Mouse (Mus musculus): ENCODE data around the gene Actl6b.

The Actl6b gene

GRCm38 (mm10) chr5:137565744-137566143, 12.4 kb downstream of the Actl6b start:
- DNase-seq (ENCODE audit: low read depth): no peak

- no peak for DNase-seq (ENCODE audit: low read depth)
Observed at GRCm38 (mm10) chr5:137566416-137566815, 13.1 kb downstream of the Actl6b start.

GRCm38 (mm10) chr5:137568223-137568798, 15.0 kb downstream of the Actl6b start:
- no peak for DNase-seq (ENCODE audit: low read depth)

- DNase-seq (ENCODE audit: low read depth): no peak
Observed at GRCm38 (mm10) chr5:137569031-137569430, 15.7 kb downstream of the Actl6b start.

- peak; percentile 76 for DNase-seq (ENCODE audit: low read depth)
Observed at GRCm38 (mm10) chr5:137569665-137570064, 16.3 kb downstream of the Actl6b start, which contains the start of gene Tfr2. Gene Tfr2 (plus strand): TSS chr5:137569840.

- no peak for DNase-seq (ENCODE audit: low read depth)
Observed at GRCm38 (mm10) chr5:137570181-137570580, 16.9 kb downstream of the Actl6b start.

GRCm38 (mm10) chr5:137570691-137571586, 17.6 kb downstream of the Actl6b start:
- no peak for DNase-seq (ENCODE audit: low read depth)

- DNase-seq (ENCODE audit: low read depth): no peak
Observed at GRCm38 (mm10) chr5:137574470-137574901, 21.2 kb downstream of the Actl6b start.

GRCm38 (mm10) chr5:137580246-137580645, 26.9 kb downstream of the Actl6b start:
- no peak for DNase-seq (ENCODE audit: low read depth)

- no peak for DNase-seq (ENCODE audit: low read depth)
Observed at GRCm38 (mm10) chr5:137582702-137583101, 29.4 kb downstream of the Actl6b start.

- no peak for DNase-seq (ENCODE audit: low read depth)
Observed at GRCm38 (mm10) chr5:137583670-137584169, 30.4 kb downstream of the Actl6b start.

- DNase-seq (ENCODE audit: low read depth): peak; percentile 80
Observed at GRCm38 (mm10) chr5:137584976-137585375, 31.7 kb downstream of the Actl6b start.

GRCm38 (mm10) chr5:137590507-137590906, 37.2 kb downstream of the Actl6b start:
- no peak for DNase-seq (ENCODE audit: low read depth)

- peak; percentile 30 for DNase-seq (ENCODE audit: low read depth)
Observed at GRCm38 (mm10) chr5:137595921-137596320, 42.6 kb downstream of the Actl6b start.

GRCm38 (mm10) chr5:137596601-137597261, 43.4 kb downstream of the Actl6b start:
- peak; percentile 79 for DNase-seq (ENCODE audit: low read depth)

- no peak for DNase-seq (ENCODE audit: low read depth)
Observed at GRCm38 (mm10) chr5:137597625-137598024, 44.3 kb downstream of the Actl6b start.

GRCm38 (mm10) chr5:137598100-137598826, 44.9 kb downstream of the Actl6b start:
- DNase-seq (ENCODE audit: low read depth): peak; percentile 20

GRCm38 (mm10) chr5:137599600-137599999, 46.3 kb downstream of the Actl6b start:
- DNase-seq (ENCODE audit: low read depth): peak; percentile 44

- DNase-seq (ENCODE audit: low read depth): no peak
Observed at GRCm38 (mm10) chr5:137600281-137600618, 46.9 kb downstream of the Actl6b start.

- peak; percentile 99 for DNase-seq (ENCODE audit: low read depth)
Observed at GRCm38 (mm10) chr5:137600619-137601364, 47.5 kb downstream of the Actl6b start, which contains the start of gene Mospd3. Gene Mospd3 (minus strand): TSS chr5:137601058.

- no peak for DNase-seq (ENCODE audit: low read depth)
Observed at GRCm38 (mm10) chr5:137601365-137601729, 48.0 kb downstream of the Actl6b start.
